Mouse (Mus musculus) left cerebral cortex, adult 8-10 months (tissue): ENCODE data around the gene Nubpl. TPM values are rescaled to one million over a fixed set of nuclear protein-coding genes. Genes with fewer than 3 reads are reported as not detected.
A peak's percentile ranks its signal among the peaks of the same experiment; 100 is the strongest.
"Not testable (repeated sequence)": the region's sequence is repeated elsewhere in the genome, so short reads cannot be mapped to it uniquely, and the experiment has no call there.

ENCODE experiments used
- DNase-seq, 2 experiments: peaks; one replicate each; pipeline ENCODE4 v3.0.0; 2022; ENCODE audit warnings: low spot score in 2 of 2
- total RNA-seq, 4 experiments: library from RNA; stranded (reverse); gene quantifications; 2 replicates each; pipeline ENCODE4 v1.2.4; 2022

The Nubpl gene
- 1 to 10 TPM; 4.8 to 6.0 (median 5.6) TPM for total RNA-seq

DNA sequence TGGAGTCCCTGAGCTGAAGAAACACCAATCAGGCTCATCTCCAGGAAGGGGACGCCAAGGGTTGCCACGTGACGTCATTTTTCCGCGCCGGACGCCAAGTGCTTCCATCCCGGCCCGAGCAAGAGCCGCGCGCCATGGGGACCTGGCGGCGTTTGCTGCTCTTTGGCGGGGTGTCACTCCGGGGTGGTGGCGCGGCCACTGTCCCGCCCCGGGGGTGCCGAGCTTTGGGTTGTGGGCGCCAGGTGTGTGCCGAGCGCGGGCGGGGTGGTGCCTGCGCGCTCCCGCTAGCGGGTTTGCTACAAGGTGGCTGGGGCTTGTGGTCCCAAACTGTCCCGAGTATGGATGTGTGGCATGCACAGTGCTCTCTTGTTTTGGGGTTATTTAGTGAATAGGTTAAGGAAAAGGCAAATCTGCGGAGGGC lies at the start of gene Nubpl:
Gene Nubpl, plus strand, starts transcription at position 88 of the 421 bp plus-strand sequence.
- peak; percentile 89 to 97 for DNase-seq

GRCm38 (mm10) chr12:52049324-52049723 lies 48.2 kb upstream of the Nubpl start:
- DNase-seq = no peak

GRCm38 (mm10) chr12:52079296-52079695 lies 18.2 kb upstream of the Nubpl start:
- not testable (repeated sequence) for DNase-seq

- DNase-seq = no peak
These were observed 388 bp upstream of the Nubpl start for GRCm38 (mm10) chr12:52097049-52097649.

GRCm38 (mm10) chr12:52120276-52120675 lies 22.7 kb downstream of the Nubpl start:
- no peak for DNase-seq

GRCm38 (mm10) chr12:52126407-52126806 lies 28.9 kb downstream of the Nubpl start:
- no peak for DNase-seq

DNA sequence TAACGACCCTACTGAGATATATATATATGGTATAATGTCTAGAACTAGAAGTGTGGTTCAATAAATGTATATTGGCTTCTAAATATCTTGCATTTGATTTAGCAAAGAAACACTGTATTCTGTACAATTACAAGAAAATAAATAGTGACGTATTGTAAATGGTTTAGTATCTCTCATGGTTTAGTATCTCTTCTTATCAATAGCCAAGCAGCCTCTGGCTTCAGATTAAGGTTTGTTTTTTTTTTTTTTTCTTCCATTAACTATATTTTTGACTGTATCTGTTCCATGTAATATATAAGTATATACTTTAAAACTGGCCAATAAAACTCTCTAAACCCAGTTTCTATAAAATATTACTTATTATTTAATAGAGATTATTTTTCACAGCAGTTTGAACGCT lies 31.5 kb downstream of the Nubpl start:
- DNase-seq = no peak

DNA sequence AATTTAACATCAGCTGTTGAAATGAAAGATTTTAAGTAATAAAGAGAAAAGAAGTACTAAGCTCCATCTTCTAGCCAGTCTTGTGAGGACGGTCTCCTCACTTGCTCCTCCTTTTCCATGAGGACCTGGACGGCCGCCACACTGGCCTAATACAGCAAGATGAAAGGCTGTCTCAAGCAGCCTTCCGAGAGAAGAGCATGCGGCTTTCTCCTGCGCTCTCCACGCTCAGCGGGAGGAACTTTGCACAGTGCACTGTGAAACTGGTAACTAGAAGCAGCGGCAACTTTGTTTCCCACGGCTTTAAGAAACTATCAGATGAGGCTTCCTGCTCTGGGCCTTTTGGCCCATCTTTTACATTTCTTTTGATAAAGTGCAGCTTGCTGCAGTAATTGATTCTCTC lies 34.7 kb downstream of the Nubpl start:
- no peak for DNase-seq

- no peak for DNase-seq
These were observed 40.8 kb downstream of the Nubpl start for GRCm38 (mm10) chr12:52138296-52138695.

DNA sequence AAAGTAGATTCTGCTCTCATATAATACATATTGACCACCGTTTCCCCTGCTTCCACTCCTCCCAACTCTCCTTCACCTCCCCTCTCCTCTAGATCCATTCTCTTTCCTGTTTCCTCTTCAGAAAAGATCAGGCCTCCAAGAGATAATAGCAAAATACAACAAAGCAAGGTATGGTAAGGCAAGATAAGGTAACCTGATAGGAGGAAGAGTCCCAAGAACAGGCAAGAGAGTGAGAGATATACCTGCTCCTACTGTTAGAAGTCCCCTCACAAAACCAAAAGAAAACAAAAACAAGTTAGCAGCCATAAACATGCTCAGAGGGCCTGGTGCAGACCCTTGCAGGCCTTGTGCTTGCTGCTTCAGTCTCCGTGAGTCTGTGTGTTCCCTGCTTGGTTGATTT lies 49.1 kb downstream of the Nubpl start:
- DNase-seq = no peak

GRCm38 (mm10) chr12:52149448-52149847 lies 51.9 kb downstream of the Nubpl start:
- no peak for DNase-seq

DNA sequence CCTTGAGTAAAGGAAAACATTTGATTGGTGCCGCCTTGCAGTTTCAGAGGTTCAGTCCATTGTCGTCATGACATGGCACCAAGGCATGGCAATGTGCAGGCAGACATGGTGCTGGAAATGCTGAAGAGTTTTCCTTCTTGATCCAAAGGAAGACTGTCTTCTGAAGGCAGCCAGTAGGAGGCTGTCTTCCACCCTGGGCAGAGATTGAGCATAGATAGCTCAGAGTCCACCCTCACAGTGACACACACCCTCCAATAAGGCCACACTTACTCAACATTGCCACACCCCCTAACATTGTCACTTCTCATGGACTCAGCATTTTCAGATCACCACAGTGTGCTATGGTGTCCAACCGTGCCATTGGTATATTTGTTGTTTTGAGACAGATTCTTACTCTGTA lies 54.5 kb downstream of the Nubpl start:
- DNase-seq = no peak

GRCm38 (mm10) chr12:52154906-52155305 lies 57.4 kb downstream of the Nubpl start:
- DNase-seq = no peak

- DNase-seq = no peak
These were observed 66.9 kb downstream of the Nubpl start for GRCm38 (mm10) chr12:52164414-52164813.

- no peak for DNase-seq
These were observed 88.8 kb downstream of the Nubpl start for GRCm38 (mm10) chr12:52186205-52186793.

- DNase-seq = peak in 1 of 2 experiments; percentile 13
These were observed 89.5 kb downstream of the Nubpl start for GRCm38 (mm10) chr12:52186963-52187590.

DNA sequence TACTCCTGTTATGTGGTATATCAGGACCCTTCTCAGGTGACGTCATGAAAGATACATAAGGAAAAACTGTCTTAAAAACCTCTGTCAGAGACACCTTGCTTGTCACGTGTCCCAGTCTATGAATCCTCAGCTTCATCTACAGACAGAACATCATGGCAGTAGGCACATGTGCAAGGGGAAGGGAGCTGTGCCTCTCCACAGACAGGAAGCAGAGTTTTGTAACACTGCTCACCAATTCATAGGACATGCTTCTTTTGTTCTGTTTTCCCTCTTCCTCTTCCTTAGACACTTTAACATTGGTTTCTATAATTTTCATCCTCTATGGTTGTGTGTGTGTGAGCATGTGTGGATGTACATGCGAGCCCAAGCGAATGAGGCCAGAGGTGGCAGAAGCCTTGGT lies 100.9 kb downstream of the Nubpl start:
- no peak for DNase-seq

- DNase-seq = no peak
These were observed 111.6 kb downstream of the Nubpl start for GRCm38 (mm10) chr12:52209121-52209610.

DNA sequence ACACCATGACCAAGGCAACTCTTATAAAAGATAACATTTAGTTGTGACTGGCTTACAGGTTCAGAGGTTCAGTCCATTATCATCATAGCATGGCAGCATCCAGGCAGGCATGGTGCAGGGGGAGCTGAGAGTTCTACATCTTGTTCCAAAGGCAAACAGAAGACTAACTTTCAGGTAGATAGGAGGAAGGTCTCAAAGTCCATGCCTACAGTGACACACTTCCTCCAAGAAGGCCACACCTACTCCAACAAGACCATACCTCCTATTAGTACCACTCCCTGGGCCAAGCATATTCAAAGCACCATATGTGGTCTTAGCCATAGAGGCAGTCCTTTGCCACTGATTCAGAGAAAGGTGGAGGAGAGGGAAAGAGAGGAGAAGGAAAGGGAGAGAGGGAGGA lies 113.6 kb downstream of the Nubpl start:
- no peak for DNase-seq

DNA sequence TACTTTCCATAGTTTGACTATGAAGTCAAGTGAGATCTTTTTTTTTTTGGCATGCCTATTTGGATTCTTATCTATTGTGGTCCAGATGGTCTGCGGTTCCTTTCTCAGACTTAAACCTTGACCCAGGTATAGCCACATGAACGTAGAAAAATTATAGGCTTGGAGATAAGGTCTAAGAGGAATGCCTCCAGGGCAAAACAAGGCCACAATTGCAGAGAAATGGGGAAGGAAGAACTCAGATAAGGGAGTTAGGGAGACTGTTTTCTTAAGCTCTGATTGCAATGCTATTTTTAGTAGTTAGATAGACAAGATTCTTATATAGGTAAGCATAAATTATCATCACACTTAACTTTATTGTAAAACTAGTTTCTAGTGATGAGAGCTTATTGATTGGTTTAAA lies 117.3 kb downstream of the Nubpl start:
- no peak for DNase-seq

GRCm38 (mm10) chr12:52224954-52225353 lies 127.4 kb downstream of the Nubpl start:
- DNase-seq = no peak

GRCm38 (mm10) chr12:52228746-52229145 lies 131.2 kb downstream of the Nubpl start:
- DNase-seq = no peak

DNA sequence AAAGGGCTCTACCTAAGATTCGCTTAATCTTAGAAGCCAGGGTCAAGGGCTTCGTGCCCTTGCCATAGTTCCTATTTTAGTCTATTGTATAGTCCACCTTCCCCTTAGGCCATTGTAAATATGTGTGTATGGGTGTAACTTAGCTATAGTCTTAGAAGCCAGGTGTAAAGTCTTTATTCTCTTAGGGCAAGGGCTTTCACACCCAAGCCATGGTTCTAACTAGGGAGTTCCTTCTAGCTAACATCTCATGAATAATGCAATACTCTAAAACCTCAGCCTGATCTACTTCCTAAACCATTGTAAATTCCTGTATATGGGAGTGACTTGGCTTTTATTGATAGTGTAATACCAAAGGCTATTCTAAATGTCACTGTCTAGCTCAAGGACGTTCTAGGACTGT lies 134.4 kb downstream of the Nubpl start:
- DNase-seq = not testable (repeated sequence)
